Mouse (Mus musculus) liver, embryonic 12.5 days (tissue): Measurements from ENCODE around the gene Nprl2. TPM values are rescaled to one million over a fixed set of nuclear protein-coding genes. Genes with fewer than 3 reads are reported as not detected.
A peak's percentile ranks its signal among the peaks of the same experiment; 100 is the strongest.
"Not testable (repeated sequence)": the region's sequence is repeated elsewhere in the genome, so short reads cannot be mapped to it uniquely, and the experiment has no call there.

Source experiments
- ATAC-seq: fragments of 200-750 bp; cut with Nextera tagmentation; 2 replicates; pipeline ENCODE4 v1.8.0; 2017; ENCODE audit warnings: moderate number of reproducible peaks, mild to moderate bottlenecking, moderate library complexity
- H3K27ac ChIP-seq: fragments of 300-500 bp; sonication (generic); 2 replicates; pipeline ENCODE4 v1.5.1; 2016; ENCODE audit warnings: mild to moderate bottlenecking
- H3K27me3 ChIP-seq: fragments of 300-500 bp; sonication (generic); replicated peaks from 2 replicates; pipeline ENCODE4 v1.6.1; 2016; ENCODE audit warnings: mild to moderate bottlenecking, moderate library complexity
- H3K36me3 ChIP-seq: fragments of 300-500 bp; sonication (generic); 2 replicates; pipeline ENCODE4 v1.6.1; 2016; ENCODE audit warnings: mild to moderate bottlenecking, moderate library complexity
- H3K4me1 ChIP-seq: fragments of 300-500 bp; sonication (generic); 2 replicates; pipeline ENCODE4 v1.6.1; 2016
- H3K4me2 ChIP-seq: fragments of 300-500 bp; sonication (generic); 2 replicates; pipeline ENCODE4 v1.6.1; 2016; ENCODE audit warnings: mild to moderate bottlenecking, moderate library complexity
- H3K4me3 ChIP-seq: fragments of 300-500 bp; sonication (generic); 2 replicates; pipeline ENCODE4 v1.5.1; 2016; ENCODE audit warnings: mild to moderate bottlenecking, moderate library complexity
- H3K9ac ChIP-seq: fragments of 300-500 bp; sonication (generic); 2 replicates; pipeline ENCODE4 v1.6.1; 2016; ENCODE audit warnings: mild to moderate bottlenecking, moderate library complexity
- H3K9me3 ChIP-seq: fragments of 300-500 bp; sonication (generic); replicated peaks from 2 replicates; pipeline ENCODE4 v1.6.1; 2016; ENCODE audit warnings: mild to moderate bottlenecking, moderate library complexity
- whole genome bisulfite sequencing: fragments of 180-500 bp; shearing (Covaris S2); methylation state at CpG from one replicate; pipeline ENCODE4 v1.1.7; 2016; ENCODE audit not compliant: insufficient replicate concordance; 5-methylcytosine and 5-hydroxymethylcytosine counted together
- polyA plus RNA-seq: library from polyadenylated mRNA; unstranded; fragments of >200 nt; fragmentation: Nextera tagmentation; extraction: Ambion mirVana; gene quantifications from 2 replicates; pipeline ENCODE4 v1.2.1, GENCODE M21; 2016

Nprl2 gene
- polyA plus RNA-seq, 1 experiment from 2014 or later, result 15.3 TPM

DNA sequence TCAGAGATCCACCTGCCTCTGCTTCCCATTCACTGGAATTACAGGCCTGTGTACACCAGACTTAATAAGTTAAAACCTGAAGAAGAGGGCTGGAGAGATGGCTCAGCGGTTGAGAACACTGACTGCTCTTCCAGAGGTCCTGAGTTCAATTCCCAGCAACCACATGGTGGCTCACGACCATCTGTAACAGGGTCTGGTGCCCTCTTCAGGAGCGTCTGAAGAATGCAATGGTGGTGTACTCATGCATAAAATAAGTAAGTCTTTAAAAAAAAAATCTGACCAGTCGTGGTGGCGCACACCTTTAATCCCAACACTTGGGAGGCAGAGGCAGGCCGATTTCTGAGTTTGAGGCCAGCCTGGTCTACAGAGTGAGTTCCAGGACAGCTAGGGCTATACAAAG, 31.7 kb downstream of the Nprl2 start:
- not testable (repeated sequence) for H3K4me2 ChIP-seq, H3K4me3 ChIP-seq, ATAC-seq, H3K9me3 ChIP-seq, H3K9ac ChIP-seq, H3K27me3 ChIP-seq
- peak overlapping the region; percentile 94; the same call in 1 of the 2 replicates for H3K27ac ChIP-seq
- 77% methylated on average over 6 of the region's 6 CpGs for WGBS
- H3K36me3 ChIP-seq, result peaks cover 38% of the 10 kb centered on the region
- peaks cover 72% of the 10 kb centered on the region for H3K4me1 ChIP-seq

DNA sequence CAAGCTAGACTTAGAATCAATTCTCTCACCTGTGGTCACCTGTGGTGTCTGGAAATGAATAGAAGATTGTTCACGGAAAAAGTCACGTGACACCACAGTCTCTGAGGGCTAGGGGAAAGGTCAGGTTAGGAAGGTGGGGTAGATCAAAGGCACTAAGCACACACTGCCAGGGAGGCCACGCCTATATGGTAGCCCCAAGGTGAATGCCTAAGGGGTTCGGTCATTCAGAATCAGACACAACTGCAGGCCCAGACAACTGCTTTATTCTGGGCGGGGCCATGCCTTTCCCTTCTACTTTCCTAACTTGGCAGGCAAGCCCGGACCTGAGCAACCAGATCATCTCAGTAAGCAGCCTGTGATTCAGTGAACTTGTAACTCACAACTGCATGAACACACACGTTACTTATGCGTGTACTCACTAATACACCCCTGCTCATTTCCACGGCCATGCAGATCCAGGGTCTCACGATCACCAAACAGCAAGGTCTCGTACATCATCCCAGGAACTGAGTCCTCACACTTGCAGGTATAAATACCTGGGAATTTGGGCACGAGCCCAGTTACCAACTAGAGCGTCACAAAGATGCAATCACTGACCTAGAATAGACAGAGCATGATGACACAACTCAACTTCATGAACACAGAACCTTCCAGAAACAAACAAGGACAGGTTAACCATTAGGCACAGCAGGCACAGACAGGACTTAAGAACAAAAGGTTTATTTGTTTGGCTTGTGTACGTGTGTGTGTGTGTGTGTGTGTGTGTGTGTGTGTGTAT, 33.7 kb downstream of the Nprl2 start:
- 78% methylated on average over 14 of the region's 14 CpGs for WGBS
- H3K27ac ChIP-seq, result peak overlapping the region; percentile 79

DNA sequence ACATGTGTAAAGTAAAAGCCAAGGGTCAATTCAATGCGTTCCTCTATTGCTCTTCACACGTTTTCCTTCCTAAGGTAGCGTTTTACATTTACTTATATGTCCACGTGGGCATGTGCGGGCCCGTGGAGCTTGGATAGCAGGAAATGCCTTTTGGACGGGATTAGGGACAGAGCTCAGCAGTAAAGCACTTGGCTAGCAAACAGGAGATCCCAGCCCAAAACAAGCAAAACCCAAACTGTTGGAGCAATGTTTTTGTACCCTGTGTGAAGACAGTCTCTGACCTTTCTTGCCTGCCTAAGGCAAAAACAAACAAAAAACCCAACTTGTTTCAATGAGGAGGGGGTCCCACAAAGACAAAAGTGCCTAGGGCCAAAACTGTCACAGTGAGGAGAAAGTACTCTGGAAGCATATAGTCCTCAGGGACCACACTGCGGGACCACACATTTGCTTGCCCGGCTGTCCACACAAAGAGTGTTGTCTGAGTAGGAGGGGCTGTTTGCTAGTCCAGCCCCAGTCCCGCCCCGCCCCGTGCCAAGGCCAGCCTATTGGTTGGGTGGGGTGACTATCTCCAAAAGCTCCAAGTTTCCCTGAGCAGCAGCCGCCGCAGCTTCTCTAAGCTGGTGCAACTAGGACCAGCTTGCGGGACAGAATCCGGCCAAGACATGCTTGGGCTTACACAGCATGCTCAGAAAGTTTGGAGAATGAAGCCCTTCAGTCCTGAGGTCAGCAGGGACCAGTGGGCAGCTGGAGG, 34.5 kb downstream of the Nprl2 start, which contains the start of gene Hyal1:
Hyal1 (plus strand) TSS at position 571 of the 751 bp plus-strand sequence.
- peak; percentile 77 for ATAC-seq
- no peaks in the 10 kb centered on the region for H3K9me3 ChIP-seq
- H3K36me3 ChIP-seq, result peaks cover 24% of the 10 kb centered on the region
- no peaks in the 10 kb centered on the region for H3K27me3 ChIP-seq
- WGBS, result 26% methylated on average over 16 of the region's 16 CpGs
- peak within 1 kb of the TSS; percentile 79 for H3K27ac ChIP-seq
- H3K4me3 ChIP-seq, result peak within 1 kb of the TSS; percentile 54
- peak within 1 kb of the TSS; percentile 70 for H3K9ac ChIP-seq
- H3K4me2 ChIP-seq, result peak within 1 kb of the TSS; percentile 75
- H3K4me1 ChIP-seq, result peaks cover 70% of the 10 kb centered on the region

More for the DNA sequence above, 33.7 kb downstream of the Nprl2 start:
- Histone ChIP-seq H3K4me2 (no peak overlapping the region), H3K4me1 (peaks cover 71% of the 10 kb centered on the region), H3K9me3 (no peaks in the 10 kb centered on the region), H3K36me3 (peaks cover 32% of the 10 kb centered on the region), H3K27me3 (no peaks in the 10 kb centered on the region), H3K4me3 (no peak overlapping the region), H3K9ac (peak overlapping the region; percentile 70; the same call in 1 of the 2 replicates)
- ATAC-seq, result no peak

DNA sequence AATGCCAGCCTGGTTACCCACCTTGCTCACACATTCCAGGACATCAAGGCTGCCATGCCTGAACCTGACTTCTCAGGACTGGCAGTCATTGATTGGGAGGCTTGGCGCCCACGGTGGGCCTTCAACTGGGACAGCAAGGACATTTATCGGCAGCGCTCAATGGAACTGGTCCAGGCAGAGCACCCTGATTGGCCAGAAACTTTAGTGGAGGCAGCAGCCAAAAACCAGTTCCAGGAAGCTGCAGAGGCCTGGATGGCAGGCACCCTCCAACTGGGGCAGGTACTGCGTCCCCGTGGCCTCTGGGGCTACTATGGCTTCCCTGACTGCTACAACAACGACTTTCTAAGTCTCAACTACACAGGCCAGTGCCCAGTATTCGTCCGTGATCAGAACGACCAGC, 35.8 kb downstream of the Nprl2 start:
- Histone ChIP-seq H3K4me2 (peak overlapping the region; percentile 75; the same call in 1 of the 2 replicates), H3K9ac (peak overlapping the region; percentile 15; the same call in 1 of the 2 replicates), H3K27me3 (no peaks in the 10 kb centered on the region), H3K27ac (peak overlapping the region; percentile 79; the same call in 1 of the 2 replicates), H3K4me3 (no peak overlapping the region), H3K4me1 (peaks cover 70% of the 10 kb centered on the region), H3K36me3 (peaks cover 15% of the 10 kb centered on the region), H3K9me3 (no peaks in the 10 kb centered on the region)
- no peak for ATAC-seq
- WGBS, result 80% methylated on average over 10 of the region's 10 CpGs

DNA sequence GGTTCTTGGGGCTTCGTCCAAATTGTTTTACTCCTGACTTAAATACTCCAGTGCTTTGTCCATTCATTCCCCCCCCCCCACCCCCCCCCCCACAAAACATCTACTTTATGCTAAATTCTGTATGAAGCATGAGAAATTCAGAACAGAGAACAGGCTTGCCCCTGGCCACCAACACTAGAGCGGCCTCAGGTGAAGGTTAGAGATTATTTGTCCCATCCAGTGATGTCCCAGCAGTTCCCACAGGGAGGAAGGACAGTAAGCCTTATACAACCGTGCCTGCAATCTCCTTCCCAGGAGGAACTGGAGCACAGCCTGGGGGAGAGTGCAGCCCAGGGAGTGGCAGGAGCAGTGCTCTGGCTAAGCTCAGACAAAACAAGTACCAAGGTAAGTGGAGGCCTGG, 36.6 kb downstream of the Nprl2 start, which contains the start of gene Naa80:
Naa80 (plus strand) TSS at position 301 of the 400 bp plus-strand sequence.
- H3K9ac ChIP-seq, result peak within 1 kb of the TSS; percentile 15; the same call in 1 of the 2 replicates
- no peak within 1 kb of the TSS for H3K4me3 ChIP-seq
- no peaks in the 10 kb centered on the region for H3K9me3 ChIP-seq
- WGBS, result 74% methylated on average over 3 of the region's 3 CpGs
- peaks cover 15% of the 10 kb centered on the region for H3K36me3 ChIP-seq
- H3K4me1 ChIP-seq, result peaks cover 70% of the 10 kb centered on the region
- H3K4me2 ChIP-seq, result peak within 1 kb of the TSS; percentile 94
- no peaks in the 10 kb centered on the region for H3K27me3 ChIP-seq
- H3K27ac ChIP-seq, result peak within 1 kb of the TSS; percentile 95
- no peak for ATAC-seq

DNA sequence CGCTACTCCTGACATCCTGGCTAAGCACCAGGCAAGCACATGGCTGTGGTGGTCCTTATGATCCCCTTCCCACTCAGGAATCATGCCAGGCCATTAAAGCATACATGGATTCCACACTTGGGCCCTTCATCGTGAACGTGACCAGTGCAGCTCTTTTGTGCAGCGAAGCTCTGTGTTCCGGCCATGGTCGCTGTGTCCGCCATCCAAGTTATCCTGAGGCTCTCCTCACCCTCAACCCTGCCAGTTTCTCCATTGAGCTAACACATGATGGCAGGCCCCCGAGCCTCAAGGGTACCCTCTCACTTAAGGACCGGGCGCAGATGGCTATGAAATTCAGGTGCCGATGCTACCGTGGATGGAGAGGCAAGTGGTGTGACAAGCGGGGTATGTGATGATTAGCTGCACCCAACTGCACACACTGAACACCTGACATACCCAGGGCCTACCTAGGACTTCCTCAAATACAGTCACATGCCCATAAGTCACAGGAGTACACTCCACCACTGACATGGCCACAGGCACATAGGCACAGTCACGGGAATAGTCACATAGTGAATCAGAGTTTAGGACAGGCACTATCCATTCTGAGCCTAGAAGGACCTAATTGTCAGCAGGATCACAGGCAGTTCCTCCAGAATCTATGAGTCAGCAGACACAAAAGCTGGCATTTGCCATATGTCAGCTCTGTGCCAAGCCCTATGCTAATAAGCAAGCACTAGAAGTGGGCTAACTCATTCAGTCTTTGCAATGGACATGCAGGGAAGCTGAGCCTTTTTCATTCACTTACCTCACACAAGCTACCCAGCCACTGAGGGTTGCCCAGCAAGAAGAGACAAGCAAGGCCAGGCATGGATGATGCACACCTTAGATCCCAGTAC, 37.2 kb downstream of the Nprl2 start:
- peaks cover 18% of the 10 kb centered on the region for H3K36me3 ChIP-seq
- no peaks in the 10 kb centered on the region for H3K27me3 ChIP-seq
- H3K4me2 ChIP-seq, result peak overlapping the region; percentile 94; the same call in 1 of the 2 replicates
- H3K4me3 ChIP-seq, result no peak overlapping the region
- H3K4me1 ChIP-seq, result peaks cover 76% of the 10 kb centered on the region
- peak overlapping the region; percentile 95 for H3K27ac ChIP-seq
- no peak for ATAC-seq
- no peak overlapping the region; the same call in 1 of the 2 replicates for H3K9ac ChIP-seq
- WGBS, result 87% methylated on average over 14 of the region's 14 CpGs
- no peaks in the 10 kb centered on the region for H3K9me3 ChIP-seq

DNA sequence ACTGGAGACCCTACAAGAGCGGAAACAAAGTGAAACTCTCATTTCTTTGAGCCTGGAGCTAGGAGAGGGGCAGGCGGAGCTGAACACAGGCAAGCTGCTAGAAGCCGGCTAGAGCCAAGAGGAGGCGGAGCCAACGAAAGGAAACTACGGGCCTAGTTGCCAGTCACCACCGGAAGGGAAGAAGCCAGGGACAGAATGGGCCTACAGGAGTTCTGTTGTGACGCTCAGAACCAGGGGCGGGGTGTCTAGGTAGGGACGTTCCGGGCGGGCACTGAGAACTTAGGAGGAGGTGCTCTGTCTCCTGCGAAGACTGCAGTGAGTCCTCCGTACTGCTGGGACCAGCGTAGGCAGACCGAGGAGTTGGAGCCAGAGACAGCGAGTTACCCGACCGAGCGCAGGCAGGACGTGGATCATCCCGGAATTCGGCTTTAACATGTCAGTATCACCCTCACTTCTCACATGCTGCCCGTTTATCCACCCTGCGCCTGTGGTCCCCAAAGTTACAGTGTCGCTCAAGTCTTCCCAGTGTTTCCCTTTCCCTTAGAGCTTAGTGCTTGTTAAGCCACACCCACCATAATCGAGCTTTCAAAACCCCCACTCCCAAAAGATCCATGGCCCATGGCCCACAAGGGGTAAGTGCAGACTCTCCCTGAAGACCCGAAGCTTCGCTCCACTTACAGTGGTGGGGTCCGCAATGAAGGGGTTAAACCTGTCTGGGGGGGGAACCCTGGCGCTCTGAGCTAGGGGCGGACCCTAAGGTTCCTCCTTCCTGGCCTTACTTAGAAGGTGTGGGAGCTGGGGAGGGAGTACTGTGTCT, 38.7 kb downstream of the Nprl2 start, which contains the start of gene Hyal3:
Hyal3 (plus strand) TSS at position 318 of the 817 bp plus-strand sequence.
- WGBS, result under 1% methylated on average over 32 of the region's 32 CpGs
- peak; percentile 78 for ATAC-seq
- H3K27ac ChIP-seq, result peak within 1 kb of the TSS; percentile 95
- peak within 1 kb of the TSS; percentile 72 for H3K4me3 ChIP-seq
- no peaks in the 10 kb centered on the region for H3K9me3 ChIP-seq
- H3K4me1 ChIP-seq, result peaks cover 81% of the 10 kb centered on the region
- H3K4me2 ChIP-seq, result peak within 1 kb of the TSS; percentile 94
- peak within 1 kb of the TSS; percentile 83 for H3K9ac ChIP-seq
- H3K36me3 ChIP-seq, result peaks cover 30% of the 10 kb centered on the region
- no peaks in the 10 kb centered on the region for H3K27me3 ChIP-seq

DNA sequence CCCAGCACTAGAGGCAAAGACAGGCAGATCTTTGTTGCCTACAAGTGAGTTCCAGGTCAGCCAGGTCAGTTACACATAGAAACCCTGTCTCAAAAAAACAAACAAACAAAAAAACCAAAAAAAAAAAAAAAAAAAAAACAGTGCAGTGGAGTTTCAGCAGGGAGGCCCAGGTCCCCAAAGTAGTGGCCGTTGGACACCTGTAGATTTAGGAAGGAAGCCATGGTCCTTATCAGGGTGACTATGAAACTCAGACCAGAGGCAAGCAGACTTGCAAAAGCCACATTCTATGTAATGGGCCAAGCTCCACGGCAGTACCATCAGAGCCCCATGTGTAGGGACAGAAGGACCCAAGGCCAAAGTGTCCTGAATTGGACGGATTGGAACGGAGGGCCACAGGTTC, 39.6 kb downstream of the Nprl2 start:
- Histone ChIP-seq H3K36me3 (peaks cover 30% of the 10 kb centered on the region), H3K4me1 (peaks cover 81% of the 10 kb centered on the region), H3K9me3 (no peaks in the 10 kb centered on the region), H3K27ac (peak overlapping the region; percentile 95), H3K4me2 (peak overlapping the region; percentile 94), H3K27me3 (no peaks in the 10 kb centered on the region), H3K4me3 (peak overlapping the region; percentile 72), H3K9ac (peak overlapping the region; percentile 83)
- WGBS, result 30% methylated on average over 4 of the region's 4 CpGs
- ATAC-seq, result no peak

DNA sequence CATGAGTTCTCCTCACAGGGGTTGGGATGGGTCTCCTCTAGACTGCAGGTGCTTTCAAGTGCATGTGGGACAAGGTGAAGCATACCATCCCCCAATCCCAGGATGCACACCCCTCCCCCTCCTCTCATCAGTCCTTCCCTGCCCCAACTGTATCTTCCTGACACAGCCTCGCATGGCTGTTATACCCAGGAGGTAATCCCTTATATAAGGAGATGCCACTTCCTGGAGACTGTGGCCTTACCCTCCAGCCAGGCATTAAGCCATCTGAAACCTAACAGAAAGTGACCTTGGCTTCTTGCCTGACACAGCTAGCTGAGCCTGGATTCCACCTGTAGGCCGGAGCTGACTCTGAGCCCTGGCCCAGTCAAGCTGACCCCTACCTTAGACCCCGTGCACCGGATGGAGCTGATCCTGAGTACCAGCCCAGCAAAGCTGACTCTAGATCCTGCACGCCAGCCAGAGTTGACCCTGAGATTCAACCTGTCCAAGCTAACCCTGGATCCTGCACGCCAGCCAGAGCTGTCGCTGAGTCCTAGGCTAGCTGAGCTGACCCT, 40.6 kb downstream of the Nprl2 start:
- Histone ChIP-seq H3K4me1 (peaks cover 76% of the 10 kb centered on the region), H3K4me2 (peak overlapping the region; percentile 94)

DNA sequence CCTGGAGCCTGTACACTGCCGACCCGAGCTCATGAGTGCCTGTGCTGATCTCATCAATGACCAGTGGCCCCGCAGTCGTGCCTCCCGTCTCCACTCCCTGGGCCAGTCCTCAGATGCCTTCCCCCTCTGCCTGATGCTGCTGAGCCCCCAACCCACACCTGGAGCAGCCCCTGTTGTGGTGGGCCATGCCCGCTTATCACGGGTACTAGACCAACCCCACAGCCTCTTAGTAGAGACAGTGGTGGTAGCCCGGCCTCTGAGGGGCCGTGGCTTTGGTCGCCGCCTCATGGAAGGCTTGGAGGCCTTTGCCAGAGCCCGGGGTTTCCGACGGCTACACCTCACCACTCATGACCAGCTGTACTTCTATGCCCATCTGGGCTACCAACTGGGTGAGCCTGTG, 41.1 kb downstream of the Nprl2 start:
- ATAC-seq, result no peak
- H3K4me3 ChIP-seq, result no peak overlapping the region
- H3K4me1 ChIP-seq, result peaks cover 72% of the 10 kb centered on the region
- H3K36me3 ChIP-seq, result peaks cover 30% of the 10 kb centered on the region
- 88% methylated on average over 14 of the region's 14 CpGs for WGBS
- H3K27ac ChIP-seq, result peak overlapping the region; percentile 95
- no peaks in the 10 kb centered on the region for H3K9me3 ChIP-seq
- H3K9ac ChIP-seq, result no peak overlapping the region
- no peak overlapping the region for H3K4me2 ChIP-seq
- H3K27me3 ChIP-seq, result no peaks in the 10 kb centered on the region

More for the DNA sequence above, 40.6 kb downstream of the Nprl2 start:
- Histone ChIP-seq H3K27ac (peak overlapping the region; percentile 95), H3K9me3 (no peaks in the 10 kb centered on the region), H3K27me3 (no peaks in the 10 kb centered on the region), H3K4me3 (peak overlapping the region; percentile 72), H3K9ac (peak overlapping the region; percentile 83), H3K36me3 (peaks cover 30% of the 10 kb centered on the region)
- ATAC-seq, result no peak
- 85% methylated on average over 7 of the region's 7 CpGs for WGBS
